Mouse (Mus musculus): ENCODE results near the gene Caskin2. TPM values are rescaled to one million over a fixed set of nuclear protein-coding genes. Genes with fewer than 3 reads are reported as not detected.

The Caskin2 gene
- total and polyA plus RNA-seq, 3 experiments: 2.9 to 8.2 (median 6.4) TPM

DNA sequence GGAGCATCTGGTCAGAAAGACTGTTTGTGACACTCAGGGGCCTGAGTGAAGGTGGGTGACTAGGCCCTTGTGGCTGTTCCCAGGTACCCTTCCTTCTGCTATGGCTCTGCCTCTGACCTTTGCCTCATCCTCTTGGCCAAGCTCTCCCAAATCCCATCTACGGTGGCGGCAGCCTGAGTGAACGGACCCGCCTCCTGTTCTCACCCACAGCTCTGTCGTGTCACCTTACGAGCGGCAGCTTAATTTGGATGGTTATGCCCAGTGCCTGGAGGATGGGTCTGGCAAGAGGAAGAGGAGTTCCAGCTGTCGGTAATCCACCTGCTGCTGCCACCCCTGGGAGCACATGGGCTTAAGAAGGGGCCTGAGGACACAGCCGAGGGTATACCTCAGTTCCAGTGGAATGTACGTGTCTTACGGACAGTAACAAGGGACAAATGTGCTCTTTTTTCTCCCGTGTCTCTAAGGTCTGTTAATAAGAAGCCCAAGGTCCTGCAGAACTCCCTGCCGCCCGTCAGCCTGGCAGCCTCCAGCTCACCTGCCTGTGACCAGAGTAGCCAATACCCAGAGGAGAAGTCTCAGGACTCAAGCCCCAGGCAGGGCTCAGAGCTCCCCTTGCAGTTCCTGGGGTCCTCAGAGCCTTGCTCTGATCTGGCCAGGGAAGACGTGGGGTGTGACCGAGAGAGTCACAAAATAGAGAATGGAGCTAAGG, 6.6 kb upstream of the Caskin2 start:
- in situ Hi-C loops (cut with MboI; ENCODE audit: low pct_ligation_motif_present, low pct_unique_long_range_greater_than_20kb, low sequenced_read_pairs): no loop called here
- DNase-seq (ENCODE audit: extremely low read depth): no peak
- Histone ChIP-seq H3K36me3 (replicated peaks in 1 of 2; ENCODE audit: control insufficient read depth in 1 of 2, insufficient read depth in 1 of 2, low read length in 1 of 2) (peaks cover 39 to 74% of the 10 kb centered on the region in 2 experiments), H3K27me3 (replicated peaks) (no peaks in the 10 kb centered on the region), H3K79me2 (replicated peaks; ENCODE audit: control insufficient read depth, extremely low read depth, insufficient read depth, poor library complexity, severe bottlenecking) (0 out of 2 replicates have a peak, but pooled peaks cover 5% of the 10 kb centered on the region), H3K4me2 (ENCODE audit: insufficient read depth, low read depth, poor library complexity, severe bottlenecking) (no peak overlapping the region), H3K4me3 (replicated peaks in 1 of 3; ENCODE audit: low read depth in 2 of 3, low read length in 2 of 3, poor library complexity in 1 of 3) (no peak overlapping the region), H3K9ac (ENCODE audit: insufficient read depth, low read depth) (no peak overlapping the region), H3K9me3 (replicated peaks; ENCODE audit: low read length) (no peaks in the 10 kb centered on the region), H3K27ac (ENCODE audit: insufficient read depth, low read depth) (no peak overlapping the region), H3K4me1 (ENCODE audit: control insufficient read depth in 1 of 2, insufficient read depth in 2 of 2) (peaks cover 9 to 34% of the 10 kb centered on the region in 2 experiments; a peak in 3 of 4 replicates)
- no peak for TF ChIP-seq ZNF384 (IDR thresholded peaks at IDR 0.05; ENCODE audit: low read depth, low read length)
- dilution Hi-C loops (cut with MboI; ENCODE audit: extremely low pct_ligation_motif_present, extremely low pct_unique_long_range_greater_than_20kb, low sequenced_read_pairs): no loop called here

DNA sequence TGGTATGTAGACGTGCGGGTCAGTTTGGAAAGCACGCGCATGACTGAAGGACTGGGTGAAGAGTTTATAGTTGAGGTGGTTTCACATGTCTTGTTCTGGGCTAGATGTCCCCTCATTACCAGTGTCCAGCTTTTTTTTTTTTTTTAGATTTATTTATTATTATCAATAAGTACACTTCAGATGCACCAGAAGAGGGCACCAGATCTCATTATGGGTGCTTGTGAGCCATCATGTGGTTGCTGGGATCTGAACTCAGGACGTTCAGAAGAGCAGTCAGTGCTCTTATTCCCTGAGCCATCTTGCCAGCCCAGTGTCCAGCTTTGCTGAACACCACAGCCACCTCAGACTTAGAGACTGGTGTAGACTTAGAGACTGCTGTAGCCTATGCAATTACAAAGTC, 3.9 kb upstream of the Caskin2 start:
- dilution Hi-C loops (cut with MboI; ENCODE audit: extremely low pct_ligation_motif_present, extremely low pct_unique_long_range_greater_than_20kb, low sequenced_read_pairs): no loop called here
- Histone ChIP-seq H3K4me1 (ENCODE audit: control insufficient read depth in 1 of 2, insufficient read depth in 2 of 2) (peaks cover 8 to 36% of the 10 kb centered on the region in 2 experiments), H3K27ac (ENCODE audit: insufficient read depth, low read depth) (no peak overlapping the region), H3K27me3 (replicated peaks) (no peaks in the 10 kb centered on the region), H3K79me2 (replicated peaks; ENCODE audit: control insufficient read depth, extremely low read depth, insufficient read depth, poor library complexity, severe bottlenecking) (0 out of 2 replicates have a peak, but pooled peaks cover 5% of the 10 kb centered on the region), H3K4me3 (replicated peaks in 1 of 3; ENCODE audit: low read depth in 2 of 3, low read length in 2 of 3, poor library complexity in 1 of 3) (no peak overlapping the region), H3K4me2 (ENCODE audit: insufficient read depth, low read depth, poor library complexity, severe bottlenecking) (no peak overlapping the region), H3K36me3 (replicated peaks in 1 of 2; ENCODE audit: control insufficient read depth in 1 of 2, insufficient read depth in 1 of 2, low read length in 1 of 2) (peaks cover 35 to 60% of the 10 kb centered on the region in 2 experiments), H3K9me3 (replicated peaks; ENCODE audit: low read length) (no peaks in the 10 kb centered on the region), H3K9ac (ENCODE audit: insufficient read depth, low read depth) (no peak overlapping the region)
- DNase-seq (ENCODE audit: extremely low read depth): no peak
- in situ Hi-C loops (cut with MboI; ENCODE audit: low pct_ligation_motif_present, low pct_unique_long_range_greater_than_20kb, low sequenced_read_pairs): no loop called here
- TF ChIP-seq CTCF (conservative IDR thresholded peaks at IDR 0.05 in 1 of 2, IDR thresholded peaks at IDR 0.05 in 1 of 2; ENCODE audit: low read depth in 2 of 2, low read length in 2 of 2): peak in 1 of 2 experiments; percentile 51; a peak in 2 of 4 replicates
- TF ChIP-seq SMC3 (IDR thresholded peaks at IDR 0.05; ENCODE audit: low read depth, low read length): peak; percentile 7; the same call in 1 of the 2 replicates
- TF ChIP-seq USF2 (conservative IDR thresholded peaks at IDR 0.05; ENCODE audit: low read depth, low read length): no peak
- TF ChIP-seq MAZ (IDR thresholded peaks at IDR 0.05; ENCODE audit: low read depth, low read length): no peak
- TF ChIP-seq MAFK (IDR thresholded peaks at IDR 0.05; ENCODE audit: insufficient replicate concordance, low read length): no peak
- no peak for TF ChIP-seq IRF4 (IDR thresholded peaks at IDR 0.05; ENCODE audit: low read depth, low read length)
- TF ChIP-seq ZNF384 (IDR thresholded peaks at IDR 0.05; ENCODE audit: low read depth, low read length): peak; percentile 65
- no peak for TF ChIP-seq POLR2A (IDR thresholded peaks at IDR 0.05; ENCODE audit: low read depth, low read length)
- TF ChIP-seq NELFE (IDR thresholded peaks at IDR 0.05; ENCODE audit: low read depth, low read length): no peak
- no peak for TF ChIP-seq ZMIZ1 (IDR thresholded peaks at IDR 0.05; ENCODE audit: low read depth, low read length)

Measured in CH12.LX (cell line).